Mouse (Mus musculus) MEL (cell line): Measurements from ENCODE around the gene Smg5. TPM values are rescaled to one million over a fixed set of nuclear protein-coding genes. Genes with fewer than 3 reads are reported as not detected.

Experiments used
- DNase-seq: peaks from one replicate; pipeline ENCODE4 v3.0.0; 2011; ENCODE audit warnings: low read depth, low spot score
- H3K27ac ChIP-seq: 2 replicates; pipeline ENCODE4 v1.5.1; 2012; ENCODE audit warnings: low read depth, mild to moderate bottlenecking, control low read depth, low read length, moderate library complexity; ENCODE audit not compliant: control insufficient read depth
- H3K27me3 ChIP-seq, 2 experiments: fragments of 150-350 bp in 1 of 2; sonication (generic) in 1 of 2; 2 replicates each; pipeline ENCODE4 v1.6.1; 2012; ENCODE audit warnings: low read length in 2 of 2, mild to moderate bottlenecking in 2 of 2, improper control_type of control experiment in 1 of 2, moderate library complexity in 1 of 2; ENCODE audit not compliant: insufficient read depth in 2 of 2, control insufficient read depth in 1 of 2
- H3K36me3 ChIP-seq, 2 experiments: 2 replicates each; pipeline ENCODE4 v1.6.1; 2012 to 2014; ENCODE audit warnings: low read length in 2 of 2, improper control_type of control experiment in 1 of 2, inconsistent platforms in 1 of 2, mild to moderate bottlenecking in 1 of 2; ENCODE audit not compliant: insufficient read depth in 2 of 2, control insufficient read depth in 1 of 2
- H3K4me1 ChIP-seq, 2 experiments: fragments of 150-350 bp in 1 of 2; sonication (generic) in 1 of 2; 2 replicates each; pipeline ENCODE4 v1.6.1; 2012; ENCODE audit warnings: low read length in 2 of 2, improper control_type of control experiment in 1 of 2, mild to moderate bottlenecking in 1 of 2; ENCODE audit not compliant: insufficient read depth in 2 of 2, control insufficient read depth in 1 of 2
- H3K4me3 ChIP-seq, 2 experiments: fragments of 150-350 bp in 1 of 2; sonication (generic) in 1 of 2; 2 replicates each; pipeline ENCODE4 v1.5.1; 2012; ENCODE audit warnings: low read depth in 2 of 2, low read length in 2 of 2, mild to moderate bottlenecking in 2 of 2, moderate library complexity in 2 of 2, control low read depth in 1 of 2, improper control_type of control experiment in 1 of 2; ENCODE audit not compliant: control insufficient read depth in 1 of 2, insufficient read depth in 1 of 2
- H3K79me2 ChIP-seq: 2 replicates; pipeline ENCODE4 v1.6.1; 2012; ENCODE audit warnings: mild to moderate bottlenecking, low read length, moderate library complexity; ENCODE audit not compliant: control insufficient read depth, poor library complexity, insufficient read depth
- H3K9ac ChIP-seq: 2 replicates; pipeline ENCODE4 v1.6.1; 2012; ENCODE audit warnings: low read depth, mild to moderate bottlenecking, control low read depth, low read length, moderate library complexity; ENCODE audit not compliant: control insufficient read depth, poor library complexity, severe bottlenecking
- H3K9me3 ChIP-seq: fragments of 150-350 bp; sonication (generic); replicated peaks from 2 replicates; pipeline ENCODE4 v1.6.1; 2012; ENCODE audit warnings: mild to moderate bottlenecking, low read length, improper control_type of control experiment, moderate library complexity; ENCODE audit not compliant: insufficient read depth
- CHD1 ChIP-seq: IDR thresholded peaks from 2 replicates; pipeline ENCODE4 v1.6.1; 2012; ENCODE audit warnings: low read depth, mild to moderate bottlenecking, inconsistent platforms, low read length, improper control_type of control experiment
- CHD2 ChIP-seq: IDR thresholded peaks from 2 replicates; pipeline ENCODE4 v1.6.1; 2011; ENCODE audit warnings: low read length, improper control_type of control experiment
- CTCF ChIP-seq, 3 experiments: IDR thresholded peaks in 2 of 3; conservative IDR thresholded peaks in 1 of 3; 2 replicates each; pipeline ENCODE4 v1.5.1; 2011 to 2012; ENCODE audit warnings: low read length in 3 of 3, low read depth in 2 of 3, mild to moderate bottlenecking in 2 of 3, improper control_type of control experiment in 1 of 3, inconsistent platforms in 1 of 3, mixed read lengths in 1 of 3, moderate library complexity in 1 of 3; ENCODE audit not compliant: control insufficient read depth in 1 of 3, insufficient read depth in 1 of 3, poor library complexity in 1 of 3, severe bottlenecking in 1 of 3
- EP300 ChIP-seq, 2 experiments: IDR thresholded peaks; 2 replicates each; pipeline ENCODE4 v1.6.1; 2011; ENCODE audit warnings: improper control_type of control experiment in 2 of 2, low read length in 2 of 2, low read depth in 1 of 2, mild to moderate bottlenecking in 1 of 2
- ETS1 ChIP-seq: IDR thresholded peaks from 2 replicates; pipeline ENCODE4 v1.6.1; 2012; ENCODE audit warnings: low read depth, mild to moderate bottlenecking, inconsistent platforms, low read length, improper control_type of control experiment, moderate library complexity
- GATA1 ChIP-seq: IDR thresholded peaks from 2 replicates; pipeline ENCODE4 v1.6.1; 2011; ENCODE audit warnings: low read depth, low read length, improper control_type of control experiment
- HCFC1 ChIP-seq: IDR thresholded peaks from 2 replicates; pipeline ENCODE4 v1.6.1; 2012; ENCODE audit warnings: low read depth, mild to moderate bottlenecking, inconsistent platforms, low read length, improper control_type of control experiment, moderate library complexity
- MAFK ChIP-seq: IDR thresholded peaks from 2 replicates; pipeline ENCODE4 v1.6.1; 2011; ENCODE audit warnings: low read depth, mild to moderate bottlenecking, low read length, improper control_type of control experiment, borderline replicate concordance
- MXI1 ChIP-seq: IDR thresholded peaks from 2 replicates; pipeline ENCODE4 v1.6.1; 2011; ENCODE audit warnings: mild to moderate bottlenecking, low read depth, low read length, improper control_type of control experiment
- MYB ChIP-seq: IDR thresholded peaks from 2 replicates; pipeline ENCODE4 v1.6.1; 2011; ENCODE audit warnings: mild to moderate bottlenecking, low read depth, low read length, improper control_type of control experiment
- NELFE ChIP-seq: IDR thresholded peaks from 2 replicates; pipeline ENCODE4 v1.6.1; 2011; ENCODE audit warnings: low read depth, low read length, improper control_type of control experiment
- POLR2AphosphoS5 ChIP-seq: IDR thresholded peaks from 2 replicates; pipeline ENCODE4 v1.6.1; 2012; ENCODE audit warnings: low read depth, borderline replicate concordance, mild to moderate bottlenecking, inconsistent platforms, low read length, moderate library complexity, mixed read lengths
- SIN3A ChIP-seq: IDR thresholded peaks from 2 replicates; pipeline ENCODE4 v1.6.1; 2012; ENCODE audit warnings: low read length, improper control_type of control experiment, inconsistent platforms
- SMC3 ChIP-seq: IDR thresholded peaks from 2 replicates; pipeline ENCODE4 v1.6.1; 2011; ENCODE audit warnings: low read depth, low read length, improper control_type of control experiment
- UBTF ChIP-seq: IDR thresholded peaks from 2 replicates; pipeline ENCODE4 v1.6.1; 2012; ENCODE audit warnings: low read depth, mild to moderate bottlenecking, inconsistent platforms, low read length, improper control_type of control experiment, moderate library complexity, borderline replicate concordance; ENCODE audit not compliant: insufficient read depth
- USF1 ChIP-seq: IDR thresholded peaks from 2 replicates; pipeline ENCODE4 v1.6.1; 2014; ENCODE audit warnings: low read depth, mild to moderate bottlenecking, inconsistent platforms, low read length, improper control_type of control experiment, moderate library complexity
- ZC3H11A ChIP-seq: IDR thresholded peaks from 2 replicates; pipeline ENCODE4 v1.6.1; 2012; ENCODE audit warnings: low read depth, mild to moderate bottlenecking, inconsistent platforms, low read length, improper control_type of control experiment
- ZMIZ1 ChIP-seq: IDR thresholded peaks from 2 replicates; pipeline ENCODE4 v1.6.1; 2012; ENCODE audit warnings: low read depth, mild to moderate bottlenecking, inconsistent platforms, low read length, improper control_type of control experiment, moderate library complexity
- polyA plus RNA-seq, 2 experiments: library from polyadenylated mRNA; stranded (reverse) in 1 of 2; unstranded in 1 of 2; fragments of >175 nt in 1 of 2; fragments of >200 nt in 1 of 2; gene quantifications; 2 replicates each; pipeline versions ENCODE4 v1.2.1 to v1.2.4; 2012; ENCODE audit warnings: low replicate concordance in 2 of 2, low read depth in 1 of 2; ENCODE audit not compliant: insufficient read length in 2 of 2, insufficient read depth in 1 of 2, missing spikeins in 1 of 2
- total RNA-seq: library from RNA; depleted of rRNA; stranded (reverse); fragments of 300-350 nt; gene quantifications from 2 replicates; pipeline ENCODE4 v1.2.3, GENCODE M21; 2012

Smg5 gene
- total and polyA plus RNA-seq, 3 experiments, result 97.9 to 148 (median 123) TPM

DNA sequence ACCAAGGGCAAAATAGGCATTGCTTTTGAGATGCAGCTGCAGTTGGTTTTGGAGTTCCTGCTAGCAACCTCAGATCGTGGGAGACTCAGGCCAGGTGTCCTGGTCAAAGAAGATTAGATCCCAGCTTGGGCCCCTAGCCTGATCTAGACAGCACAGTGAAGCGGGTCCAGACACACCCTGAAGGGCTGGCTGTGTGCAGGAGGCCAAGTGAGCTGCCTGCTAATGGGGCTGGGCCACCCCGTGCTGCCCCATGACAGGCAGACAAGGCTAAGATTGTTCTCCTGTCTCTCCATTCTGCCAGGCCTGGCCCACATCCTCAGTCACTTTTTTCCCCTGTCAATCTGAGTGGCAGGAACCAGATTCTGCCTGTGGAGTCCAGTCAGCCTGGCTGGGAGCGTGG lies 27.6 kb downstream of the Smg5 start:
- Histone ChIP-seq H3K36me3 (no peaks in the 10 kb centered on the region; a peak in 1 of 4 replicates), H3K9ac (no peak overlapping the region), H3K9me3 (no peaks in the 10 kb centered on the region), H3K4me1 (no peaks in the 10 kb centered on the region), H3K4me3 (no peak overlapping the region), H3K27me3 (no peaks in the 10 kb centered on the region), H3K79me2 (no peaks in the 10 kb centered on the region), H3K27ac (no peak overlapping the region)
- DNase-seq, result no peak
- TF ChIP-seq CHD1 (no peak), SIN3A (no peak), USF1 (no peak), GATA1 (no peak), NELFE (no peak), HCFC1 (no peak), MAFK (no peak), CTCF (IDR thresholded peaks at IDR 0.05 in 2 of 3, conservative IDR thresholded peaks at IDR 0.05 in 1 of 3; ENCODE audit: control insufficient read depth in 1 of 3, insufficient read depth in 1 of 3, low read depth in 2 of 3, low read length in 3 of 3, poor library complexity in 1 of 3, severe bottlenecking in 1 of 3) (no peak), POLR2AphosphoS5 (no peak), MXI1 (no peak), ZMIZ1 (no peak), EP300 (IDR thresholded peaks at IDR 0.05; ENCODE audit: low read depth in 1 of 2, low read length in 2 of 2) (no peak), ETS1 (no peak)

DNA sequence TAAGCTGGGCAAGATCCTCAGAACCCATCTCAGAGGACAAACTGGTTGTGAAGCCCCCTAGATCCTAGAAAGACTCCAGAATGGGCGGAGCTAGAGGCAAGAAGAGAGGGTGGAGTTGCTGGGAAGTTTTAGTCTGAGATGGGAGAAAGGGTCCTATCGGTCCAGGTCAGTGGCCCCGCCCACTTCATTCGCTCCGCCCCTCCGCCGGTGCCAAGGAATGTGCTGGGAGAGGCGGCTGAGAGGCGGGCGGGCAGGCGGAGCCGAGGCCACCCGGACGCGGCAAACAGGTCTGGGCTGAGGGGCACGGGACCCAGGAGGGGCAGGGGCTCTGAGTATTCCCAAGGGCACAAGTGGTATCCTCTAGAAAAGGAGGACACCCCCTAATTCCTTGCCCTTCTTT lies 28.3 kb downstream of the Smg5 start, which contains the start of gene Paqr6:
Paqr6 (plus strand) TSS at position 248 of the 400 bp plus-strand sequence.
- Histone ChIP-seq H3K4me3 (no peak within 1 kb of the TSS), H3K27ac (no peak within 1 kb of the TSS), H3K9ac (no peak within 1 kb of the TSS), H3K27me3 (no peaks in the 10 kb centered on the region), H3K4me1 (no peaks in the 10 kb centered on the region), H3K79me2 (no peaks in the 10 kb centered on the region), H3K9me3 (no peaks in the 10 kb centered on the region), H3K36me3 (no peaks in the 10 kb centered on the region; a peak in 1 of 4 replicates)
- no peak for DNase-seq
- TF ChIP-seq ZC3H11A (no peak), SMC3 (no peak), UBTF (no peak), MYB (no peak), MAFK (no peak), EP300 (IDR thresholded peaks at IDR 0.05; ENCODE audit: low read depth in 1 of 2, low read length in 2 of 2) (no peak), ETS1 (no peak), CHD2 (no peak)
- TF ChIP-seq, all 39 proteins: peak for 0
